Mouse (Mus musculus) left cerebral cortex, postnatal 4 days (tissue): ENCODE results near the gene Hist2h4. TPM values are rescaled to one million over a fixed set of nuclear protein-coding genes. Genes with fewer than 3 reads are reported as not detected.
"Not testable (repeated sequence)": the region's sequence is repeated elsewhere in the genome, so short reads cannot be mapped to it uniquely, and the experiment has no call there.

Source experiments
- DNase-seq: peaks from one replicate; pipeline ENCODE4 v3.0.0-alpha.2; 2022
- intact Hi-C: fragments of 180-260 bp; cut with DNase I; formaldehyde crosslinking; loops from one replicate; pipeline ENCODE4 v1.15.1; 2025
- total RNA-seq, 2 experiments: library from RNA; stranded (reverse); gene quantifications; 2 replicates each; pipeline ENCODE4 v1.2.3; 2021

Gene Hist2h4
- total RNA-seq = 10 to 100 TPM; 53.4 to 58.8 TPM

DNA sequence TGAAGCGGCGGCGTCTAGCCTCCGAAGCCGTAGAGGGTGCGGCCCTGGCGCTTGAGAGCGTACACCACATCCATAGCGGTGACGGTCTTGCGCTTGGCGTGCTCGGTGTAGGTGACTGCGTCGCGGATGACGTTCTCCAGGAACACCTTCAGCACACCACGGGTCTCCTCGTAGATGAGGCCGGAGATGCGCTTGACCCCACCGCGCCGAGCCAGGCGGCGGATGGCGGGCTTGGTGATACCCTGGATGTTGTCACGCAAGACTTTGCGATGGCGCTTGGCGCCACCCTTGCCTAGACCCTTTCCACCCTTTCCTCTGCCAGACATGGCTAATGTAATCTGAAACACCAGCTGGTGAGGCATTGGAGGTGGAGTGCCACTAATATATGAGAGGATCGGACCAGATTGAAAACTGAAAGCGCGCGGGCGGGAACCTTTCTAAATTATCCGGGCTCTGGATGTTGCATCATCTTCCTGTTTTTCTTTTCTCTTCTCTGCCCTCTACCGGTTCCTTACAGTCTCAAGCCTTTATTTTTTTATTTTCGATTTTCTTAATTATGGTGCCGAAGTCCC, at the start of gene Hist2h4:
Hist2h4 (minus strand) TSS at position 333 of the 572 bp plus-strand sequence.
- intact Hi-C loops = loop anchor here (10.0 kb wide), 1 partner anchor 198 kb away; no protein-coding TSS in a partner anchor
- peak; percentile 94 for DNase-seq

DNA sequence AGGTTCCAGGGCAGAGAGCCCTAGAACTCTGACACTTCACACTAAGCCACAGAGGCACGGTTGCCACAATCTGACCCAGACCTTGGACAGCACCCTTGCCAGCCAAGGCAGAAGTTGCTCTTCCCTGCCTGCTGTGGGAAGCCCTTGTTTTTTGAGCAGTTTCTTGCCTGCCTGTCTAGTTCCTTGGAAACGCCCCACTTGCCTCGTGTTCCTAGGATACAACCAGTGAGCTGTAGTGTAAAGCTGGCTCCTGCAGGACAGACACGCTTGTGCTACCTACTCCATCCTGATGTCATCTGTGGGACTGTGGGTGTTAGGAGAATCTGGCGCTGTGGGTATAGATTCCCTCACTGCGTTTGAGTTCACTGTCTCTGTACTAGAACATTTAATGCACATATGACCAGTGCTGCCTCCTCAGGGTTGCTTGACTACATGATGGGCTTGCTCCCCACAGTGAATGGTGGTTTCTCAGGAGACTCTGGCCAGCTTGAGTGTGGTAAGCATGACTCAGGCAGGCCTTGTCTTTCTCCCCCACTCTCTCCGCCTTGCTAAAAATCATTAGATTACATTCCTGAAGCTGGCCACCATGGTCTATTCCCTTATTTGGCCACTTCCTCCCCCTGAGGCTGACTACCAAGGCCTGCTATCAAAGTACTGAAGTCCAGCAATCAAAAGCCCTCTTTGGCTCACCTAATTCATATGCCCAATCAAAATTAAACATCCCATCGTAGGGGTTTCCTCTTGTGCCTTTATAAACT, 49.4 kb upstream of the Hist2h4 start:
- DNase-seq = no peak
- intact Hi-C loops = no loop called here

DNA sequence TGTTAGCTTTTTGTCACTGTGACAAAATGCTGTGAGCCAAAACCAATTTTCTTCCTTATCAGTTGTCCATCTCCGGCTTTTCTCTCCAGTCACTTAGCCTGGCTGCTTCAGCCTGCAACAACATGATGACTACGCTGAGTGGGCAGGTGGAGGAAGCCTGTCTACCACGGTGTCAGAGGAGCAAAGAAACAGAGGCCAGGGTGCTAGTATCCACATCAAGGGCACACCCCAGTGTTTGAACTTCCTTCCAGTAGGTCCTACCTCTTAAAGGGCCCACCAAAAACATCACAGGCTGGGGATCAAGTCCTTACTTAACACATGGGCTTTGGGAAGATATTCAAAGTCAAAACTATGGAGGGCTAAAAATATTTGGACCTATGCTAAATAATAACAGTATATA, 46.3 kb upstream of the Hist2h4 start:
- intact Hi-C loops = no loop called here
- DNase-seq = no peak

DNA sequence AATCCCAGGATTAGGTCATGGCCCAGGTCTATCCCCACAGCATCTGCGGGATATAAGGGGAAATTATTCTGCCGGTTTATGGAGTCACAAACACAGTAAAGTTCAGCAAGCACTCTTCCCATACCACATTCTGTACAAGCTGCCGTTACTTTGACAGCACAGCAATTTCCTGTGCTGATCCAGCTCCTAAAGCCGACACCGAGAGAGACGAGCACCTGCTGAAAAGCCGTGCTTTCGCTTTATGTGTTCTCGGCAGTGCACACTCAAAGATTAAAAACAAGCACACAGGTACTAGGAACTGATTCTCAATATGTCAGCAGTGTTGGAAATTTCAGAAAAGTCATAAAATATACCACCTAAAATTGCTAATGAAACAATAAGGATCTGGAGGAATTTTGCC, 43.4 kb upstream of the Hist2h4 start:
- intact Hi-C loops = no loop called here
- no peak for DNase-seq

DNA sequence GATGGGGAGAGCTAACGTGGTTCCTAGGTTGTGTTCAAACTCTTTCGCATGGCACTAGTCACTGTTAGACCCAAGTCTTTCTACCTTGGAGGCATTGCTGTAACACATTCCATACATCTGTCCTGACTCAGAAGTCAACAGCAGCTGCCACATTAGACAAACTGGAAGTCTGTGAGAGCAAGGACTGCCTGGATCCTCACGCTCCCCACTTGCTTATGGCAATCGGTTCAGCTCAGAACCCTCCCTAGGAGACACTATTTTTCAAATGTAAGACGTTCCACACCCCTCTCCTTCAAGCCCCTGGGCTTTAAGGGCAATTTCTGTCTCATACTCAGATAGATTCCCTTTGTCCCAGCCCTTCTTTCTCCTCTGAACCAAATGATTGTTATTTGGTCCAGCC, 39.0 kb upstream of the Hist2h4 start:
- intact Hi-C loops = no loop called here
- no peak for DNase-seq

DNA sequence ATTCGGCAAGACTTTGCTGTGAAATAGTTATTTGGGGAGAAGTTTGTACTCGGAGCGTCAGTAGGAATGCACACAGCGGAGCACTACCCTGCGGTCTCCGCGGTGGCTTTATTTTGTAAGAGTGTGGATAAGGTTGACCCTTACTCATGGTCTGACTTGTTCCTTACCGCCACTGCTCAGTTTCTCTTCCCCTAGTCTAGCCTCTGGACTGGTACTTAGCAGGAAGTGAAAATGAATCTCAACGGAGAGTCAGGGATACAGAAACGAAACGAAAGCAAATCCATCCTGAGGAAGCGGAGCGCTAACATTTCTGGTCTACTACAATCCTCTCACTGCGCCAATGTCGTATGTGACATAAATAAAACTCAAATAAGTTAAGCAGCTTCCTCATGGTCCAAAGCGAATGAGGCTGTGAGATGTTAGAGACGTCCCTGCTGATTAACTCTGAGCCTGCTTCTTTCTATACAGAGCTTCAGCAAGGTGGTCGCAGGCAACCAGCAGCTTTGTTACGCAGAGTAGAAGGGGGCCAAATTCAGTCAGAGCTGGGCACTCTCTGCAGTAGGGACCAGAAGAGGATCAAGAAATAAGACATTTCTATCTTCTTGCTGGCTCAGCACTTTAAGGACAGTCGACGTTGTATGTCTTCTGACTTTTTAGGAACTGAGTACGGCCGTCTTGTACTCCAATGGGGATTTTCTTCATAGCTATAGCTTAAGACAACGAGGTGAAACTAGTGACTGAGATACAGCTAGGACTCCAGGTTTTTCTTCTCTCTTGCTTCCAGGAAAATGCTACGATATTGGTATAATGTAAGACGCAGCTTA, 37.8 kb upstream of the Hist2h4 start:
- DNase-seq = no peak
- intact Hi-C loops = no loop called here

DNA sequence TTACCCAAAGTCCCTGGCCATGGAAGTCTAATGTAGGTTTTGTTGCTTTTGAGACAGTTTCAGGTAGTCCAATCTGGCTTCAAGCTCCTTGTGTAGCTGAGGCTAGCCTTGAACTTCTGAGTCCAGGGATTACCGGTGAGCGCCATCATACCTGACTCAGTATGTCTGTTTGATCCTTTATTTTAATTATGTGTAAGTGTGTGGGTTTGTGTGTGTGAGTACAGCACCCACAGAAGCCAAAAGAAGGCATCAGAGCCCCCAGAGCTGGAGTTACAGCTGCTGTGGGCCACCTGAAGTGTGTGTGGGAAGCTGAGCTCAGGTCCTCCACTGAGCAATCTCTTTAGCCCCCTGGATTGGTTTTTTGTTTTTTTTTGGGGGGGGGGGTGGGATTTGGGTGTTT, 36.5 kb upstream of the Hist2h4 start:
- no peak for DNase-seq
- intact Hi-C loops = no loop called here

DNA sequence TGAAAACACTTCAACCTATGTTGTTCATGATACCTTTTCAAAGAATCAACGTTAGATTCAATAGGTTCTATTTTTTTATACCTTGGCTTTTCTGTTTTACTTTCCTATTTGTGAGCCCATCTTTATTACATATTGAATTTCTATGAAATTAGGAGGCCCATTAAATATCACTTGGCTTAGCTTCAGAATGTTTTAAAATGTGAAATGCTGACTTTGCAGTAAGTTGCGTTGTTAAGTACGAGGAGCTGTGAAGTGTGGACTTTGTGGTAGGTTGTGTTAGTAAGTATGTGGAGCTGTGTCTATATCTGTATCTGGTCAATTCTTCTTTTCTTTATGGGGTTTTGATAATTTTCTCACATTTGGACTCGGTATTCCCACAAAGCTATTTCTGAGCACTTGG, 35.2 kb upstream of the Hist2h4 start:
- no peak for DNase-seq
- intact Hi-C loops = no loop called here

DNA sequence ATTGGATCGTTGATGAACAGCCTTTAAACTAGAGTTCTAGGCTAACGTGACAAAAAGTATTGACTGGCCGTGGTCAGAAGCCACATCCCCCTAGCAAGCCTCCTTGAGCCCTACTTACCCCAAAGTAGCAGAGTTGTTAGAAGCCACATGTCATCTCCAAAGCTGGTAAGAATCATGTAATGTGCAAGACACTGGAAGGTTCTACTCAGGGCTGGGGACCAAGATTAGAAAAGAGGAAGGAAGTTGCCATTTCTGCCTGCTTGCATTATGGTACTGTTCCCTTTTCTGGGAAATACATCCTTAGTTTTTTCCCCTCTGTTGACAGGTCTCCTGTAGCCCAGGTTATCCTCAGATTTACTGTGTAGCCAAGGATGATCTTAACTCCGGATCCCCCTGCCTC, 30.7 kb upstream of the Hist2h4 start, which contains the start of gene Fcgr1:
Fcgr1 (minus strand) TSS at position 183 of the 400 bp plus-strand sequence.
- intact Hi-C loops = no loop called here
- DNase-seq = no peak

DNA sequence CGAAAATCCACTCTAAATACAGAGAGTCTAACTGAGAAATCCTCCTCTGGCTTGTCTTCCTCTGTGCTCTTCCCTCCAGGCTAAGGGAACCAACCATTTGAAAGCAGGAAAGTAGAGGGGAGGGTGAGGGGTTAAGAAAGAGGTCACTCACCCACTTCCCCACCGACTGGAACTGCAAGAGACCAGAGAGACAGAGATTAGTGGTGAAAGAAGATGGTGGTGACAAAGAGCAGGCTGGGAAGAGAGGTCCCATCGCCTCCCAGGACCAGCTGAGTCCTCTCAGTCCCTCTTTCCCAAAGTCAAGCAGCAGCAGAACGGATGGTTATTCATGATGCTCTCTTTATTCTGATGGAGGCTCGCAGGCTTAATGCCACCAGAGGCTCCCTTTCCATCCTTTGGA, 30.3 kb upstream of the Hist2h4 start:
- intact Hi-C loops = no loop called here
- DNase-seq = no peak

DNA sequence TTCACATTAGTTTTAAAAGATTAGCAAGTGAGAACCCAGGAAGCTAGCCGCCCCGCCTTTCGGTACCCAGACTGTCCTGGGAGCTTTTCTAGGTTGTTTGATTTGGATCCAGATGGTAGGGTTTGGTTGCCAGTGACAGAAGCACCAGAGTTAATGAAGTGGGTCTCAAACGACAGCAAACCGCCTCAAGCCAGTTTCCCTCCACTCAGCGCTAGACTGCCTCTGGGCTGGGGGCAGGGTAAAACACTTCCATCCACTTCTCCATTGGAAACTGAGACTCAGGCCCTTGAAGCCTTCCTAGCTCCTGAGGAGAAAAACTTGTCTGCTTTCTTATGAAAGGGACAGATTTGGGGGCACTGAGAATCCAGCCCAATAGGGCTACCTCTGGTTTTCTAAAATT, 29.5 kb upstream of the Hist2h4 start:
- intact Hi-C loops = no loop called here
- DNase-seq = no peak

DNA sequence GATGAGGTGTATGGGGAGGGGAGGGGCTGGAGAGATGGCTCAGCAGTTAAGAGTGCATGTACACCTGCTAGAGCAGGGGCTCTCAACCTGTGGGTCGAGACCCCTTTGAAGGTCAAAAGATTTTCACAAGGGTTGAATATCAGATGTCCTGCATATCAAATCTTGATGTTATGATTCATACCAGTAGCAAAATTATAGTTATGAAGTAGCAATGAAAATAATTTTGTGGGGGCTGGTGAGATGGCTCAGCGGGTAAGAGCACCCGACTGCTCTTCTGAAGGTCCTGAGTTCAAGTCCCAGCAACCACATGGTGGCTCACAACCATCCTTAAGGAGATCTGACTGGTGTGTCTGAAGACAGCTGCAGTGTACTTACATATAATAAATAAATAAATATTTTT, 27.6 kb upstream of the Hist2h4 start:
- DNase-seq, intact Hi-C loops: not testable (repeated sequence)

DNA sequence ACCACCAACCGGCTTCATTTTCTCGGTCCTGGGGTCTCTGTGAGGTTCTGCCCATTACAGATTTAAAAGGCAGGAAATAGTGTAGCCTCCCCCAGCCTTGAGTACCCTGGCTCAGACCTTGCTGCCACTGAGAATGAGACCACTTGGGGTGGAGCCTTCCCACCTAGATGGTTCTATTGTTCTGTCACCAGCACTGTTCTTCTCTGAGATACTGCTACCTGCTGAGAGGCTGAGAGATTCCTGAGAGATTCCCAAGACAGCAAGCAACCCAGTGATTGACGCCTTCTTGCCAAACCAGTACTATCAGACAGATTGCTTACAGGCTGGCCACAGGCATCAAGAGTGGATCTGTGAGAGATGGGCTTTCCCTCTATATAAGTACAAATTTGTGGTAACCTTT, 26.1 kb upstream of the Hist2h4 start:
- intact Hi-C loops = loop anchor here (5.0 kb wide), 2 partner anchors 153 to 213 kb away; no protein-coding TSS in a partner anchor
- no peak for DNase-seq

DNA sequence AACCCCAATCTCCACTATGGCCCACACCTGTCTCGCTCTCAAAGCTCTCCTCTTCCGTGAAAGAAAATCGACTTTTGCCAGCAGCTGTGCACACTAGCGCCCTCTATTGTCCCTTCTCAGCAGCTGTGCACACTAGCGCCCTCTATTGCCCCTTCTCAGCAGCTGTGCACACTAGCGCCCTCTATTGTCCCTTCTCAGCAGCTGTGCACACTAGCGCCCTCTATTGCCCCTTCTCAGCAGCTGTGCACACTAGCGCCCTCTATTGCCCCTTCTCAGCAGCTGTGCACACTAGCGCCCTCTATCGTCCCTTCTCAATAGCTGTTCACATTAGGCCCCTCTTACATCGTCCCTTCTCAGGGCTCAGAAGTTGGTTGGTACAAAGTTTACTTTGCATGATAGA, 24.2 kb upstream of the Hist2h4 start:
- DNase-seq = not testable (repeated sequence)
- intact Hi-C loops = loop anchor here (5.0 kb wide), 2 partner anchors 155 to 215 kb away; no protein-coding TSS in a partner anchor

DNA sequence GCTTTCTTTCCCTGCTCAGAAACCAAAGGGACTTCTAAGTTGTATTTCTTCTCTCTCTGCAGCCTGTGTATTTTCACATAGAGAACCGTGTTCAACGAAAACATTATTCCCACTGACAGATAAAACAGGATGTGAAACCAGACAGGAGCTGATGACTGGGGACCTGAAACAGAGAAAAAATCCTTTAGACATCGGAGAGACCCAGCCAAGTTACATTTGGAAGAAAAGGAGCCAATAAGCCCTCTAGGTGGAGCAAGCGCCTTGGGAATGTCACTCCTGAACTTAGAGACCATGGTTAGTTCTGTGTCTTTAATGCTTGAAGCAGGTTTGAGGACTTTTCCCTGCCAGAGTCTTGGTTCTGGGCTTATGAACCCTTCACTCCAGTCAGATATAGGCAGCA, 21.3 kb upstream of the Hist2h4 start:
- intact Hi-C loops = no loop called here
- DNase-seq = no peak

DNA sequence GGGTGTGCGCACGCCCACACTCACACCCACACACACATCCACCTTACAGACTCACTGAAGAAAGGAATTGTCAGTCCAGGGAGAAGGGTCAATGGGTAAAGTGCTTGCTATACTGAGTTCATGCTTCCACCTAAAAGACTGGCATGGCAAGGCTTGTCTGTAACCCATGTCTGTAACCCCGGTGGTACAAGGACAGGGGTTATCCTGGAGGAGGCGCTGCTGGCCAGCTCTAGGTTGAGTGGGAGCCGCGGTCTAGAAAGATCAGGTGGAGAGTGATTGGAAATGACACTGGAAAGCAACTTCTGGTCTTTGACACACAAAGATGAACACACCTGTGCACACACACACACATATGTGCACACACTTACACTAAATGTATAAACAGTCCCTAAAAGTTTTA, 17.5 kb upstream of the Hist2h4 start:
- DNase-seq = no peak
- intact Hi-C loops = no loop called here

DNA sequence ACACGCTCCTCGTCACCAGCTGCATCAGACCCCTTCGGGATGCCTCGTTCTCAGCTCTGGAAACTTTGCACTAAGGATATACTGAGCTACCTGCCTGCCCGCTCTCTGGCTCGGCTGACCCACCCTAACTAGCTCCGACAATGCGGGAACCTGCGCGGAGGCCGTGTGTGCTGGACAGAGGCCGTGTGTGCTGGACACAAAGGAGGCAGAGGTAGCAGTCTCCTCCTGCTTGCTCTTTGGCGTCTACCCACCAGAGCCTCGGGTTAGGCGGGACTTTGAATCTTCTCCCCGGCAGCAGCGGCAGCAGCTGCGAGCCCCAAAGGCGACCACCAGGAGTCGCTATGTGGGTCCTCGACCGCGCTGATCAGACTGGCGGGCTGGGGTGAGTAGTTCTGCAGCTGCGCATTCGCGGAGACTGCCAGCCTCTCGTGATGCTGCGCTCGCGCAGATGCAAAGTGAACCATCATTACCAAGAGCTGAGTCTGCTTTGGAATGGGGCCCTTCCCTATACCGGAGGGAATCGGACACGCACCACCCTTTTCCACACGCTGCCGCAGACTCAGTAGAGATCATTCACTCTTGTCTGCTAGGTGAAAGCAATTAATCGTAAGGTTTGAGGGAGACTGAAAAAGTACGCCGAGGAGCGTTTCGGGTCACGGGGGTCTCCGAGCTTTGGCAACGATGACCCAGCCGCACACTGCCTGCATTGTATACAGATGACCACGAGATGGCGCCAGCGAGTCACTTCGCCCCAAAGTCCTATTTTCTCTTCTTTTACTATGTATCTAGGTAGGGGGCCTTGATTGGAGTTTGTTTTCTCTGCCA, 14.9 kb upstream of the Hist2h4 start:
- intact Hi-C loops = no loop called here

DNA sequence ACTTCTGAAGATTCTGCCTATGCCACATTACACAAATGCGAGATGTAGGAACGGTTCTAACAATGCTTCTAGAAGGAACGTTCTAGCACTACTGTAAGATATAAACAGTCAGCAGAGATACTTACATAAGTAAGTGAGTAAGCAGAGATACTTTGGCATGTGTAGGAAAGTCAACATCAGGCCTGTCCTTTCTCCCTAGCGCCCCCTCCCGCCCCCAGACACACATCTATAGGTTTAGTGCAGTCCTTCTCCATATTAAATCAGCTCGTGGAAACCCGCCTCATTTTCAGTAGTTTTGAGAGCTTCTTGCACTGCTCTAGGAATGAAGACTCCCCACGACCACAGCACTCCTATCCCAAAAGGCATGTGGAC, 14.3 kb upstream of the Hist2h4 start:
- DNase-seq = peak; percentile 56
- intact Hi-C loops = no loop called here

More for the DNA sequence above, 14.9 kb upstream of the Hist2h4 start:
- DNase-seq = peak; percentile 95

DNA sequence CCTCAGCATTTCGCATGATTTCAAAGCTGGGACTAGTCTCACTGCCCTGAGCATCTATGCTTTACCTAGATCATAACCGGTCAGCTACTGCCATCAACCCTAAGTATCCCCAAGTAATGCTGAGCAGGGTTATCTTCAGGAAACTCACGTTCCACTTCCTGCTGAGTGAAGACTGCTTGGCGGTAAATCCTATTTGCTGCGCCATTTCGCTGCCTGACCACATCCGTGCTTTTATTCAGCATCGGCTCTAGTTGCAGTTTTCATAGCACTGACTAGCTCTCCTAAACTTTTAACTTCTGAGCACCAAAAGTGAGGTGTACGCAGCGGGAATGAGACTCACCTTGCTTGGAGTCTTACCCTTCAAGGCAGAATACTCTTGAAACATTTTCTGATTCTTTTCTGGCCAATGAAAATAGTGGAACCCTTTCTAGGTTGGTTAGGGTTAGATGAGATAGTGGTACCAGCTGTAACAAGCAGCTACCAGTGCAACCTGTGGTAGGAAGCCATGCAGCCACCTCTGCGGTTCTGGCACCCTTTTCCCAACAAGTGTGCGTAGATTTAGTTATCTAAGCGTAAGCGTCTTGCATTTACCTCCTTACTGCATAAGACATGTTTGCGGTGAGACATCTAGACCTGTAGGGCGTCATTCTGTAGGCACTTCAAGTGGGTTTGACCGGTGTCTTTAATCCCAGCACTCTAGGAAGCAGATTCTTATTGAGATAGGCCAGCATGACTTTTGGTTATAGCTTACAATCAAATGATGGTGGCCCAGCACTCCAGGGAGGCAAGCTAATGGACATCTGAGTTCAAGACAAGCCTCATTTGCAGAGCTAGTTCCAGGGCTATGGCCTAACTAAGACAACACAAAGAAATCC, 10.7 kb upstream of the Hist2h4 start:
- no peak for DNase-seq
- intact Hi-C loops = no loop called here
